In genomic region chr10:87419940-87420385, GRCm38 (mm10) we compare ENCODE assay signal across 13 mouse cellular contexts.
A peak's percentile ranks its signal among the peaks of the same experiment; 100 is the strongest.
DNase-seq lines count a peak whose midpoint lies in the region; ATAC-seq and TF ChIP-seq lines count a peak whose summit lies in the region.
"Had no signal": no experiment of that assay in that cellular context is flagged by ENCODE, and none has a peak within 500 bp of the region (broad histone marks: within the 10 kb centered on the region; RNA-seq: fewer than 3 reads in every experiment).

No protein-coding gene starts in this region.

- H3K9me3 ChIP-seq in forebrain, embryonic 10.5 days: no peaks in the 10 kb centered on the region
- H3K9me3 ChIP-seq in hindbrain, embryonic 14.5 days (ENCODE audit: control insufficient read depth, low read length): no peaks in the 10 kb centered on the region
- no peaks in the 10 kb centered on the region for H3K9me3 ChIP-seq in midbrain, postnatal 0 days (ENCODE audit: low read length)

- peak; percentile 59; the same call in 1 of the 2 replicates for ATAC-seq in hindbrain, embryonic 14.5 days (ENCODE audit: low FRiP score)
- ATAC-seq in midbrain, postnatal 0 days (ENCODE audit: low FRiP score): no peak

- H3K36me3 ChIP-seq in forebrain, embryonic 10.5 days (replicated peaks): no peaks in the 10 kb centered on the region
- H3K36me3 ChIP-seq in hindbrain, embryonic 14.5 days (replicated peaks; ENCODE audit: control insufficient read depth, insufficient read depth): no peaks in the 10 kb centered on the region
- H3K36me3 ChIP-seq in midbrain, postnatal 0 days (ENCODE audit: insufficient read depth, low read length): no peaks in the 10 kb centered on the region

- peak; percentile 73 for DNase-seq in embryo, embryonic 10.5 days (ENCODE audit: low spot score)
- peak; percentile 41 for DNase-seq in forebrain, embryonic 10.5 days (ENCODE audit: extremely low spot score, low spot score)
- no peak for DNase-seq in hindbrain, embryonic 14.5 days (ENCODE audit: low spot score)
- peak; percentile 5 for DNase-seq in midbrain, postnatal 0 days (ENCODE audit: low spot score)
- no peak for DNase-seq in layer of hippocampus, postnatal 36 days
- no peak for DNase-seq in B cell, adult 2 months
- DNase-seq in adrenal gland, adult 8-10 months: no peak
- DNase-seq in cerebellum, postnatal 14 days: no peak
- DNase-seq: cerebellum, adult 9-11 months; kidney, adult 18-20 months; spleen, adult 18-20 months had no signal

- H3K4me1 ChIP-seq in forebrain, embryonic 10.5 days: peaks cover 46% of the 10 kb centered on the region
- H3K4me1 ChIP-seq in hindbrain, embryonic 14.5 days (replicated peaks; ENCODE audit: control insufficient read depth, insufficient read depth, low read length): peaks cover 10% of the 10 kb centered on the region
- 0 out of 2 replicates have a peak, but pooled peaks cover 5% of the 10 kb centered on the region for H3K4me1 ChIP-seq in midbrain, postnatal 0 days (ENCODE audit: insufficient read depth, low read length)

- H3K27me3 ChIP-seq in forebrain, embryonic 10.5 days (ENCODE audit: poor library complexity, severe bottlenecking): peaks cover 20% of the 10 kb centered on the region
- no peaks in the 10 kb centered on the region for H3K27me3 ChIP-seq in hindbrain, embryonic 14.5 days (ENCODE audit: control insufficient read depth, insufficient read depth, low read length)
- no peaks in the 10 kb centered on the region for H3K27me3 ChIP-seq in midbrain, postnatal 0 days (ENCODE audit: insufficient read depth, low read length)

- H3K9ac ChIP-seq in hindbrain, embryonic 14.5 days: peak overlapping the region; percentile 20; the same call in 1 of the 2 replicates
- H3K9ac ChIP-seq in midbrain, postnatal 0 days (replicated peaks; ENCODE audit: low read length, poor library complexity, severe bottlenecking): no peak overlapping the region
- H3K9ac ChIP-seq: liver, embryonic 14.5 days had no signal

- TF ChIP-seq CTCF in midbrain, postnatal 0 days (IDR thresholded peaks at IDR 0.05): no peak

- peak overlapping the region; percentile 26; the same call in 1 of the 2 replicates for H3K4me3 ChIP-seq in forebrain, embryonic 10.5 days
- no peak overlapping the region for H3K4me3 ChIP-seq in hindbrain, embryonic 14.5 days (replicated peaks; ENCODE audit: low read length)
- H3K4me3 ChIP-seq in midbrain, postnatal 0 days (ENCODE audit: low read depth, low read length): no peak overlapping the region

- H3K27ac ChIP-seq in forebrain, embryonic 10.5 days: peak overlapping the region; percentile 87
- H3K27ac ChIP-seq in hindbrain, embryonic 14.5 days: peak overlapping the region; percentile 43; the same call in 1 of the 2 replicates
- no peak overlapping the region for H3K27ac ChIP-seq in midbrain, postnatal 0 days (ENCODE audit: low read depth, low read length)
- H3K27ac ChIP-seq: liver, embryonic 14.5 days; macrophage had no signal

- WGBS in forebrain, embryonic 10.5 days: 8% methylated on average over 6 of the region's 6 CpGs
- WGBS in hindbrain, embryonic 14.5 days: 6% methylated on average over 6 of the region's 6 CpGs
- 10% methylated on average over 6 of the region's 6 CpGs for WGBS in midbrain, postnatal 0 days

- peak overlapping the region; percentile 17; the same call in 1 of the 2 replicates for H3K4me2 ChIP-seq in hindbrain, embryonic 14.5 days (replicated peaks)
- peak overlapping the region; percentile 2 for H3K4me2 ChIP-seq in midbrain, postnatal 0 days (ENCODE audit: low read depth, low read length, poor library complexity, severe bottlenecking)

Comparison
In these comparisons a context has a peak if more than half of its experiments do, and no peak if none do; other contexts are left out.
1. DNase-seq: peak in embryo, embryonic 10.5 days (single experiment), forebrain, embryonic 10.5 days (single experiment) and midbrain, postnatal 0 days (single experiment); none in hindbrain, embryonic 14.5 days (single experiment), layer of hippocampus, postnatal 36 days (0 of 2), B cell, adult 2 months (0 of 2), adrenal gland, adult 8-10 months (single experiment) and cerebellum, postnatal 14 days (0 of 2).